Mouse (Mus musculus): ENCODE results near the gene Espn.

DNA sequence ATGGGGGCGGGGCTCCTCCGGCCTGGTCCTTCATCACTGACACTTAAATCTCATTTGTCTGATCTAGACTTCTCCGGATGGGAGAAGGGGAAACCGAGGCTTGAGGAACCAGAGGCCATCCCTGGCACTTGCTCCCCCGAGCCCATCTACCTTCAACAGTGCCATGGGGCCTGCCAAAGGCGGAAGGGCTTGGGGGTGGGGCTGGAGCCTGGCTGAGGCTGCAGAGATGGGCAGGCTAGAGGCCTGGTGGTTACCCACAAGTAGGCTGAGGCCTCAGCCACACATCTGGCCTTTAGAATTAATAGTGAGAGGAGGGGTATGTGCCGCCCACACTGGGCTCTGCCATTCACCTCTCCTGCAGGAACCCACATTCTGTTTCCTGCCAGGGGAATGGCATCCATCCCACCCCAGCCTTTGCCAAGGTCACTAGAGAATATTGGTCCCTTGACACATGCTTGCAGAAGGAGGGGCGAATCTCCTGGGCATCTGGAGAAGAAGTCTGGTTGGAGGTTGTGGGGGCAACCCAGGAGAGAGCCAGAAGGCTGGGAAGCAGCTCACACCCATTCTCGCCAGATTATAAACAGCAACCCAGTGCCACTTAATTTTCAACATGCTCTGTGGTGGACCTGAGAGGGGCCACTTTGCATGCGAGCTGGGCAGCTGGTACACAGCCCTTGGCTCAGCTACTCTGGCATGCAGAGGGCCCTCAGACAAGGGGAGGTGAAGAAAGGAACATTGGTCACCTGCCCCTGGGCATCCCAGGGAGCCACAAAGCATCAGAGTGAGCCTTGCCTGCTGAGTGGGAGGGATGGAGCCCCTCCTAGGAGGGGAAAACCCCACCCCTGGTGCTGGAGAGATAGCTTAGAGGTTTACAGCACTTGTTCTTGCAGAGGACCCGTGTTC is 81.4 kb downstream of the Espn start:
- TF ChIP-seq POLR2A (IDR thresholded peaks at IDR 0.05; ENCODE audit: insufficient read depth, low read length) (no peak), CTCF (IDR thresholded peaks at IDR 0.05; ENCODE audit: low read depth, low read length) (no peak)
